Mouse (Mus musculus) kidney, embryonic 14.5 days (tissue): ENCODE data around the gene Vegfa. TPM values are rescaled to one million over a fixed set of nuclear protein-coding genes. Genes with fewer than 3 reads are reported as not detected.

ENCODE experiments used
- ATAC-seq: fragments of 200-750 bp; cut with Nextera tagmentation; 2 replicates; pipeline ENCODE4 v1.8.0; 2017; ENCODE audit warnings: moderate number of reproducible peaks, mild to moderate bottlenecking, moderate TSS enrichment, moderate library complexity; ENCODE audit not compliant: low FRiP score, low TSS enrichment
- H3K27ac ChIP-seq: fragments of 300-500 bp; sonication (generic); 2 replicates; pipeline ENCODE4 v1.5.1; 2014; ENCODE audit warnings: low read depth, mild to moderate bottlenecking, low read length, moderate library complexity, mixed read lengths
- H3K27me3 ChIP-seq: fragments of 300-500 bp; sonication (generic); 2 replicates; pipeline ENCODE4 v1.6.1; 2014; ENCODE audit warnings: mild to moderate bottlenecking, low read length; ENCODE audit not compliant: control insufficient read depth, insufficient read depth
- H3K36me3 ChIP-seq: fragments of 300-500 bp; sonication (generic); 2 replicates; pipeline ENCODE4 v1.6.1; 2014; ENCODE audit warnings: low read length, mixed read lengths; ENCODE audit not compliant: control insufficient read depth, insufficient read depth
- H3K4me1 ChIP-seq: fragments of 300-500 bp; sonication (generic); 2 replicates; pipeline ENCODE4 v1.6.1; 2014; ENCODE audit warnings: low read length, mixed read lengths; ENCODE audit not compliant: control insufficient read depth, insufficient read depth
- H3K4me2 ChIP-seq: fragments of 300-500 bp; sonication (generic); replicated peaks from 2 replicates; pipeline ENCODE4 v1.6.1; 2014; ENCODE audit warnings: low read depth, mild to moderate bottlenecking, low read length
- H3K4me3 ChIP-seq: fragments of 300-500 bp; sonication (generic); 2 replicates; pipeline ENCODE4 v1.5.1; 2014; ENCODE audit warnings: mild to moderate bottlenecking, low read length
- H3K9ac ChIP-seq: fragments of 300-500 bp; sonication (generic); 2 replicates; pipeline ENCODE4 v1.6.1; 2014; ENCODE audit warnings: low read depth, mild to moderate bottlenecking, low read length, moderate library complexity
- H3K9me3 ChIP-seq: fragments of 300-500 bp; sonication (generic); 2 replicates; pipeline ENCODE4 v1.6.1; 2016; ENCODE audit warnings: low read length; ENCODE audit not compliant: control insufficient read depth
- WGBS: fragments of 180-500 bp; shearing (Covaris S2); extraction: QIAGEN DNeasy Blood & Tissue Kit; methylation state at CpG from one replicate; pipeline ENCODE4 v1.1.7; 2014; 5-methylcytosine and 5-hydroxymethylcytosine counted together
- polyA plus RNA-seq: library from polyadenylated mRNA; unstranded; fragments of >200 nt; fragmentation: Nextera tagmentation; extraction: Ambion mirVana; gene quantifications from 2 replicates; pipeline ENCODE4 v1.2.1, GENCODE M21; 2014

The Vegfa gene
- polyA plus RNA-seq, 1 experiment from 2014 or later = 8.2 TPM

DNA sequence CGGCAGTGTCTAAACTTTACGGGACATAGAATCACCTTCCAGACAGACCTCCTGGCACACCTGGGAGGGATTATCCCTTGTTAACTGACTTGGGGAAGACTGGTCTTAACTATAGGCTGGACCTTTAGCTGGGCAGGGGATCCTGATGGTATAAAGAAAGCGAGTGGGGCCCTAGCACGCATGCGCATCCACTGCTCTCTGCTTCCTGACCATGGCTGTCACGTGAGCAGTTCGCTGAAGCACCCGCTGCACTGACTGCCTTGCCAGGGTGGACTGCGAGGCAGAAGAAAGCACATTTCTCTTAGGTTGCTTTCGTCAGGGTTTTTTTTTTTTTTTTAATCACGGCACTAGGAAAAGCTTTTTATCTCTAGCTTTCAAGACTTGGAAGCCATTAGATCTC lies 63.8 kb downstream of the Vegfa start:
- H3K4me1 ChIP-seq = peaks cover 30% of the 10 kb centered on the region

More for the DNA sequence above, 63.8 kb downstream of the Vegfa start:
- ATAC-seq = no peak
- Histone ChIP-seq H3K4me3 (no peak overlapping the region), H3K36me3 (no peaks in the 10 kb centered on the region), H3K9me3 (no peaks in the 10 kb centered on the region), H3K27ac (no peak overlapping the region), H3K4me2 (no peak overlapping the region), H3K9ac (no peak overlapping the region), H3K27me3 (no peaks in the 10 kb centered on the region)
- 72% methylated on average over 11 of the region's 11 CpGs for WGBS

Other genes starting within 250 kb of the Vegfa start
- 149 and 164 TPM in 2 replicates for gene Mrps18a, start 78.6 kb upstream of the Vegfa start, polyA plus RNA-seq
- 14.4 and 14.8 TPM in 2 replicates for gene Rsph9, start 111.8 kb upstream of the Vegfa start, polyA plus RNA-seq
- 34.2 and 34.6 TPM in 2 replicates for gene Mad2l1bp, start 121.2 kb upstream of the Vegfa start, polyA plus RNA-seq
- gene Gtpbp2, start 128.7 kb upstream of the Vegfa start, polyA plus RNA-seq = 35.6 and 36.0 TPM in 2 replicates
- 9.3 and 15.6 TPM in 2 replicates for gene Polh, start 170.3 kb upstream of the Vegfa start, polyA plus RNA-seq
- 36.6 and 61.5 TPM in 2 replicates for gene Xpo5, start 170.4 kb upstream of the Vegfa start, polyA plus RNA-seq
- 114 and 120 TPM in 2 replicates for gene Polr1c, start 215.7 kb upstream of the Vegfa start, polyA plus RNA-seq
- 102 and 106 TPM in 2 replicates for gene Yipf3, start 215.7 kb upstream of the Vegfa start, polyA plus RNA-seq
- gene Lrrc73, start 221.2 kb upstream of the Vegfa start, polyA plus RNA-seq = 0.54 and 0.92 TPM in 2 replicates